Mouse (Mus musculus): ENCODE measurements at regions not wholly inside any gene's neighbourhood (a gene's known extent, or its start where the extent isn't known, plus 50 kb on each side); places are given as distances from the start of the nearest gene placed in this dataset.
A peak's percentile ranks its signal among the peaks of the same experiment; 100 is the strongest.

- intact Hi-C loops (cut with DNase I) = no loop called here
- DNase-seq (ENCODE audit: low spot score in 2 of 2) = peak; percentile 76 to 79
Measured at GRCm38 (mm10) chr13:107218351-107218750, 196.4 kb upstream of the Kif2a start.

- no peak for DNase-seq (ENCODE audit: low spot score in 2 of 2)
- intact Hi-C loops (cut with DNase I) = no loop called here
Measured at GRCm38 (mm10) chr13:107217825-107218224, 195.9 kb upstream of the Kif2a start.

GRCm38 (mm10) chr13:107213281-107213680, 191.4 kb upstream of the Kif2a start:
- DNase-seq (ENCODE audit: low spot score in 2 of 2) = no peak
- intact Hi-C loops (cut with DNase I) = no loop called here

GRCm38 (mm10) chr13:107210676-107211075, 188.8 kb upstream of the Kif2a start:
- intact Hi-C loops (cut with DNase I) = no loop called here
- no peak for DNase-seq (ENCODE audit: low spot score in 2 of 2)

GRCm38 (mm10) chr13:107207354-107208181, 185.6 kb upstream of the Kif2a start:
- intact Hi-C loops (cut with DNase I) = no loop called here
- peak; percentile 75 to 77 for DNase-seq (ENCODE audit: low spot score in 2 of 2)

- DNase-seq (ENCODE audit: low spot score in 2 of 2) = no peak
- intact Hi-C loops (cut with DNase I) = no loop called here
Measured at GRCm38 (mm10) chr13:107199875-107200274, 177.9 kb upstream of the Kif2a start.

GRCm38 (mm10) chr13:107193426-107193825, 171.5 kb upstream of the Kif2a start:
- DNase-seq (ENCODE audit: low spot score in 2 of 2) = no peak
- intact Hi-C loops (cut with DNase I) = no loop called here

- intact Hi-C loops (cut with DNase I) = no loop called here
- no peak for DNase-seq (ENCODE audit: low spot score in 2 of 2)
Measured at GRCm38 (mm10) chr13:107187258-107187878, 165.4 kb upstream of the Kif2a start.

GRCm38 (mm10) chr13:107182544-107182943, 160.6 kb upstream of the Kif2a start:
- peak; percentile 58 to 72 for DNase-seq (ENCODE audit: low spot score in 2 of 2)
- intact Hi-C loops (cut with DNase I) = no loop called here

- intact Hi-C loops (cut with DNase I) = no loop called here
- no peak for DNase-seq (ENCODE audit: low spot score in 2 of 2)
Measured at GRCm38 (mm10) chr13:107179551-107179950, 157.6 kb upstream of the Kif2a start.

GRCm38 (mm10) chr13:107177595-107177994, 155.7 kb upstream of the Kif2a start:
- intact Hi-C loops (cut with DNase I) = no loop called here
- DNase-seq (ENCODE audit: low spot score in 2 of 2) = no peak

GRCm38 (mm10) chr13:107175891-107176290, 154.0 kb upstream of the Kif2a start:
- intact Hi-C loops (cut with DNase I) = no loop called here
- DNase-seq (ENCODE audit: low spot score in 2 of 2) = no peak

- peak; percentile 15 to 20 for DNase-seq (ENCODE audit: low spot score in 2 of 2)
- intact Hi-C loops (cut with DNase I) = no loop called here
Measured at GRCm38 (mm10) chr13:107168599-107169149, 146.7 kb upstream of the Kif2a start.

- intact Hi-C loops (cut with DNase I) = no loop called here
- DNase-seq (ENCODE audit: low spot score in 2 of 2) = no peak
Measured at GRCm38 (mm10) chr13:107167856-107168598, 146.1 kb upstream of the Kif2a start.

- intact Hi-C loops (cut with DNase I) = no loop called here
- DNase-seq (ENCODE audit: low spot score in 2 of 2) = no peak
Measured at GRCm38 (mm10) chr13:107151548-107151947, 129.6 kb upstream of the Kif2a start.

- DNase-seq (ENCODE audit: low spot score in 2 of 2) = no peak
- intact Hi-C loops (cut with DNase I) = no loop called here
Measured at GRCm38 (mm10) chr13:107141209-107141608, 119.3 kb upstream of the Kif2a start.

GRCm38 (mm10) chr13:107134125-107134524, 112.2 kb upstream of the Kif2a start:
- intact Hi-C loops (cut with DNase I) = no loop called here
- no peak for DNase-seq (ENCODE audit: low spot score in 2 of 2)

GRCm38 (mm10) chr13:107126636-107127035, 104.7 kb upstream of the Kif2a start:
- peak in 1 of 2 experiments; percentile 21 for DNase-seq (ENCODE audit: low spot score in 2 of 2)
- intact Hi-C loops (cut with DNase I) = no loop called here

GRCm38 (mm10) chr13:107124130-107124668, 102.3 kb upstream of the Kif2a start:
- intact Hi-C loops (cut with DNase I) = no loop called here

More at GRCm38 (mm10) chr13:107124130-107124668, 102.3 kb upstream of the Kif2a start:
- DNase-seq (ENCODE audit: low spot score in 2 of 2) = no peak

All from left cerebral cortex, postnatal 14 days (tissue).